Mouse (Mus musculus) myocyte (in vitro differentiated cells): ENCODE measurements around the gene Cdkn2aip. TPM values are rescaled to one million over a fixed set of nuclear protein-coding genes. Genes with fewer than 3 reads are reported as not detected.

Experiments used
- H3K27me3 ChIP-seq: one replicate; pipeline ENCODE4 v1.6.1; 2011; ENCODE audit not compliant: control insufficient read depth, insufficient read depth, insufficient read length
- H3K36me3 ChIP-seq: one replicate; pipeline ENCODE4 v1.6.1; 2011; ENCODE audit not compliant: control insufficient read depth, insufficient read depth
- H3K4me2 ChIP-seq: one replicate; pipeline ENCODE4 v1.6.1; 2011; ENCODE audit warnings: low read depth, control low read depth
- H3K4me3 ChIP-seq: one replicate; pipeline ENCODE4 v1.5.1; 2011; ENCODE audit warnings: mild to moderate bottlenecking, control low read depth, moderate library complexity
- H3K79me2 ChIP-seq: one replicate; pipeline ENCODE4 v1.6.1; 2011; ENCODE audit not compliant: control insufficient read depth, insufficient read depth
- H3ac ChIP-seq: one replicate; pipeline ENCODE4 v1.6.1; 2011; ENCODE audit not compliant: control insufficient read depth, insufficient read length
- CEBPB ChIP-seq: IDR thresholded peaks from 2 replicates; pipeline ENCODE4 v1.6.1; 2011; ENCODE audit warnings: mild to moderate bottlenecking, moderate library complexity; ENCODE audit not compliant: poor library complexity, insufficient read depth, severe bottlenecking
- E2F4 ChIP-seq: IDR thresholded peaks from one replicate; pipeline ENCODE4 v1.6.1; 2011; ENCODE audit warnings: mild to moderate bottlenecking, control low read depth, moderate library complexity; ENCODE audit not compliant: insufficient read depth
- MAX ChIP-seq: IDR thresholded peaks from one replicate; pipeline ENCODE4 v1.6.1; 2011; ENCODE audit warnings: low read depth, mild to moderate bottlenecking, control low read depth
- MYOD1 ChIP-seq, 3 experiments: IDR thresholded peaks; one replicate each; pipeline ENCODE4 v1.6.1; 2011; ENCODE audit warnings: control low read depth in 2 of 3, low read depth in 2 of 3, mild to moderate bottlenecking in 2 of 3, moderate library complexity in 1 of 3; ENCODE audit not compliant: insufficient read length in 2 of 3, control insufficient read depth in 1 of 3
- MYOG ChIP-seq, 3 experiments: IDR thresholded peaks; one replicate each; pipeline ENCODE4 v1.6.1; 2011; ENCODE audit warnings: control low read depth in 2 of 3, low read depth in 2 of 3, mild to moderate bottlenecking in 2 of 3; ENCODE audit not compliant: insufficient read length in 2 of 3, control insufficient read depth in 1 of 3, insufficient read depth in 1 of 3
- POLR2A ChIP-seq: IDR thresholded peaks from one replicate; pipeline ENCODE4 v1.6.1; 2011; ENCODE audit warnings: low read depth, mild to moderate bottlenecking, control low read depth, moderate library complexity; ENCODE audit not compliant: insufficient read length
- POLR2AphosphoS2 ChIP-seq: IDR thresholded peaks from one replicate; pipeline ENCODE4 v1.6.1; 2011; ENCODE audit warnings: low read depth, control low read depth; ENCODE audit not compliant: insufficient read length
- REST ChIP-seq: IDR thresholded peaks from one replicate; pipeline ENCODE4 v1.6.1; 2011; ENCODE audit warnings: mild to moderate bottlenecking, control low read depth, moderate library complexity; ENCODE audit not compliant: insufficient read depth, insufficient read length
- SRF ChIP-seq: IDR thresholded peaks from one replicate; pipeline ENCODE4 v1.6.1; 2011; ENCODE audit warnings: low read depth; ENCODE audit not compliant: control insufficient read depth, insufficient read length
- TCF12 ChIP-seq: IDR thresholded peaks from one replicate; pipeline ENCODE4 v1.6.1; 2011; ENCODE audit warnings: mild to moderate bottlenecking, control low read depth; ENCODE audit not compliant: poor library complexity, insufficient read depth, severe bottlenecking
- TCF3 ChIP-seq: IDR thresholded peaks from one replicate; pipeline ENCODE4 v1.6.1; 2011; ENCODE audit warnings: low read depth, control low read depth; ENCODE audit not compliant: insufficient read length
- USF1 ChIP-seq: IDR thresholded peaks from one replicate; pipeline ENCODE4 v1.6.1; 2011; ENCODE audit warnings: low read depth, mild to moderate bottlenecking, control low read depth, moderate library complexity
- polyA plus RNA-seq: library from polyadenylated mRNA; unstranded; fragments of >200 nt; fragmentation: generic; extraction: Trizol; gene quantifications from one replicate; pipeline ENCODE4 v1.2.1, GENCODE M21; 2012; ENCODE audit warnings: missing spikeins

Gene Cdkn2aip
- polyA plus RNA-seq, 1 experiment = 3.1 TPM

GRCm38 (mm10) chr8:47753121-47753520 is 39.4 kb upstream of the Cdkn2aip start:
- no peak overlapping the region for H3K4me2 ChIP-seq
- no peaks in the 10 kb centered on the region for H3K79me2 ChIP-seq
- H3ac ChIP-seq = no peak overlapping the region
- H3K36me3 ChIP-seq = no peaks in the 10 kb centered on the region
- no peaks in the 10 kb centered on the region for H3K27me3 ChIP-seq
- no peak overlapping the region for H3K4me3 ChIP-seq
- TF ChIP-seq POLR2AphosphoS2 = no peak
- TF ChIP-seq MAX = no peak
- TF ChIP-seq MYOD1 (IDR thresholded peaks at IDR 0.05; ENCODE audit: control insufficient read depth in 1 of 3, insufficient read length in 2 of 3, low read depth in 2 of 3) = no peak

- H3K4me3 ChIP-seq = no peak overlapping the region
- no peaks in the 10 kb centered on the region for H3K27me3 ChIP-seq
- peak overlapping the region; percentile 18 for H3K4me2 ChIP-seq
- TF ChIP-seq REST (no peak), POLR2AphosphoS2 (no peak), MYOD1 (IDR thresholded peaks at IDR 0.05; ENCODE audit: control insufficient read depth in 1 of 3, insufficient read length in 2 of 3, low read depth in 2 of 3) (no peak), SRF (no peak), USF1 (no peak), MYOG (IDR thresholded peaks at IDR 0.05; ENCODE audit: control insufficient read depth in 1 of 3, insufficient read depth in 1 of 3, insufficient read length in 2 of 3, low read depth in 2 of 3) (no peak), POLR2A (no peak), E2F4 (no peak), MAX (no peak), TCF3 (no peak)
- H3K36me3 ChIP-seq = no peaks in the 10 kb centered on the region
- no peak overlapping the region for H3ac ChIP-seq
- H3K79me2 ChIP-seq = no peaks in the 10 kb centered on the region
Observed at GRCm38 (mm10) chr8:47750096-47750495, 36.4 kb upstream of the Cdkn2aip start.

- Histone ChIP-seq H3K4me2 (no peak overlapping the region), H3ac (no peak overlapping the region), H3K4me3 (no peak overlapping the region), H3K79me2 (no peaks in the 10 kb centered on the region), H3K36me3 (no peaks in the 10 kb centered on the region), H3K27me3 (no peaks in the 10 kb centered on the region)
- no peak for TF ChIP-seq TCF3
- TF ChIP-seq POLR2A = no peak
- no peak for TF ChIP-seq REST
- TF ChIP-seq MYOG (IDR thresholded peaks at IDR 0.05; ENCODE audit: control insufficient read depth in 1 of 3, insufficient read depth in 1 of 3, insufficient read length in 2 of 3, low read depth in 2 of 3) = no peak
- no peak for TF ChIP-seq E2F4
- no peak for TF ChIP-seq CEBPB
- TF ChIP-seq MAX = no peak
- TF ChIP-seq TCF12 = no peak
- TF ChIP-seq SRF = no peak
- TF ChIP-seq USF1 = no peak
- TF ChIP-seq MYOD1 (IDR thresholded peaks at IDR 0.05; ENCODE audit: control insufficient read depth in 1 of 3, insufficient read length in 2 of 3, low read depth in 2 of 3) = no peak
- no peak for TF ChIP-seq POLR2AphosphoS2
Observed at GRCm38 (mm10) chr8:47749491-47749890, 35.8 kb upstream of the Cdkn2aip start.

- Histone ChIP-seq H3K27me3 (no peaks in the 10 kb centered on the region), H3K4me2 (no peak overlapping the region), H3ac (no peak overlapping the region), H3K4me3 (no peak overlapping the region), H3K36me3 (no peaks in the 10 kb centered on the region), H3K79me2 (no peaks in the 10 kb centered on the region)
- TF ChIP-seq TCF3 (no peak), USF1 (no peak)
Observed at GRCm38 (mm10) chr8:47746304-47746703, 32.6 kb upstream of the Cdkn2aip start.

GRCm38 (mm10) chr8:47745848-47746247 is 32.1 kb upstream of the Cdkn2aip start:
- Histone ChIP-seq H3ac (no peak overlapping the region), H3K4me2 (no peak overlapping the region), H3K36me3 (no peaks in the 10 kb centered on the region), H3K79me2 (no peaks in the 10 kb centered on the region), H3K27me3 (no peaks in the 10 kb centered on the region), H3K4me3 (no peak overlapping the region)
- TF ChIP-seq POLR2A = no peak
- TF ChIP-seq MYOD1 (IDR thresholded peaks at IDR 0.05; ENCODE audit: control insufficient read depth in 1 of 3, insufficient read length in 2 of 3, low read depth in 2 of 3) = no peak
- no peak for TF ChIP-seq SRF
- no peak for TF ChIP-seq E2F4
- no peak for TF ChIP-seq TCF3
- no peak for TF ChIP-seq POLR2AphosphoS2
- no peak for TF ChIP-seq MAX
- no peak for TF ChIP-seq REST

- no peak overlapping the region for H3ac ChIP-seq
- peak overlapping the region; percentile 73 for H3K4me2 ChIP-seq
- no peaks in the 10 kb centered on the region for H3K79me2 ChIP-seq
- no peaks in the 10 kb centered on the region for H3K27me3 ChIP-seq
- no peaks in the 10 kb centered on the region for H3K36me3 ChIP-seq
- H3K4me3 ChIP-seq = no peak overlapping the region
- TF ChIP-seq MYOD1 (IDR thresholded peaks at IDR 0.05; ENCODE audit: control insufficient read depth in 1 of 3, insufficient read length in 2 of 3, low read depth in 2 of 3) (peak in 2 of 3 experiments; percentile 63 to 66), POLR2A (no peak), USF1 (peak; percentile 67), TCF3 (no peak), MAX (no peak), SRF (no peak), POLR2AphosphoS2 (no peak), MYOG (IDR thresholded peaks at IDR 0.05; ENCODE audit: control insufficient read depth in 1 of 3, insufficient read depth in 1 of 3, insufficient read length in 2 of 3, low read depth in 2 of 3) (peak in 1 of 3 experiments; percentile 31), E2F4 (no peak), CEBPB (no peak), REST (no peak), TCF12 (peak; percentile 14)
Observed at GRCm38 (mm10) chr8:47744803-47745202, 31.1 kb upstream of the Cdkn2aip start.
